Mouse (Mus musculus): ENCODE results near the gene Gstm3.
A peak's percentile ranks its signal among the peaks of the same experiment; 100 is the strongest.
"Not testable (repeated sequence)": the region's sequence is repeated elsewhere in the genome, so short reads cannot be mapped to it uniquely, and the experiment has no call there.

Gene Gstm3

DNA sequence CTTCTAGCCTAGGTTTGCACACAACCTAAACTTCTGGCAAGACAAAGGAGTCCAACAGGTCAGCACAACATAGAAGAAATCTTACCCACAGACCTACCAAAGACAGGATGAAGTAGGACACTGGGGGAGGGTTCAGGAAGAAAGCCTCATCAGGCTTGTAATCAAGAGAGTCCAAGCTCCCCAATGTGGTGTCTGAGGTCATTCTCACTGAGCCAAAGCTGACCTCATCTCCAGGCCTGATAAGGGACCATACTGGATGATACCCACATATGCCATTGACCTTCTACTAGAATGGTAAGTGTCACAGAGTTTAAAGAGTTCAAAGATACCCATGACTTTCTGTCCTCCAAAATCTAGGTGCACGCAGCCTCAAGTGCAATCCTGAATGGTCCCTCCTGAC, 5.2 kb upstream of the Gstm3 start:
- no peak for DNase-seq (ENCODE audit: low read depth, low spot score)

DNA sequence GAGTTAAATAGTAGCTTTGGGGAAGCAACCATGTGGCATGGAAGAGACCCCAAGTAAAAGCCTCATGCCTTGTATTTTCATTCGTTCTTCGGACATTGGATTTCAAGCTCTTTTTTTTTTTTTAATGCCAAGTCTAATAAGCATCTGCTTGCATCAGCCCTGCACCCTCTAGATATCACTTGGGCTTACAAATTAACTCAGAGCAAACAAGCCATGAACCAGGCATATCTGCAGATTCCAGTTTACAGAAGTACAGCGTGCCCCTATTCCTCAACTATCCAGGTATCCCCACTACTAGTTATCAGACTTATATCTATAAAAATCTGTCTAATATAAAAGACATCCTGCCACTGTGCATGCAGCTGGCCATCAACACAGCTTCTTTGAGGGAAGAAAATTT, 3.0 kb upstream of the Gstm3 start:
- no peak for DNase-seq (ENCODE audit: low read depth, low spot score)

DNA sequence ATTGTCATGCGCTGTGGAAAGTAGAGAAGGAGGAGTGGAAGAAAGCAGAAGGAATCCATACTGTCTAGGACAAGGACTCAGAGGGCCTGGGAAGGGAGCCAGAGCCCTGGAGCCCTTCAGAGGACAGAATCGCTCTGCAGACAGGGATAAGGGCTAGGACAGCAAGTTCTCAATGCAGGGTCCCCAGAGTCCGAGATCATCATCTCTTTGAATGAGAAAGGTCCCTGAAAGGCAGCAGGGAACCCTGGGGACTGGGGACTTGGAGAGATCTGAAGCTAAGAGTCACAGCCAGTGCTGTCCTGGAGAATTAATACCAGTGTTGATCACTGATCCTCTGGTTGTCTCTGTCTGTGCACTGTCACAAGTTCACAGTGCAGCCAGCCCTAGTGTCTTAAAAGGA, 2.0 kb upstream of the Gstm3 start:
- not testable (repeated sequence) for DNase-seq (ENCODE audit: low read depth, low spot score)

DNA sequence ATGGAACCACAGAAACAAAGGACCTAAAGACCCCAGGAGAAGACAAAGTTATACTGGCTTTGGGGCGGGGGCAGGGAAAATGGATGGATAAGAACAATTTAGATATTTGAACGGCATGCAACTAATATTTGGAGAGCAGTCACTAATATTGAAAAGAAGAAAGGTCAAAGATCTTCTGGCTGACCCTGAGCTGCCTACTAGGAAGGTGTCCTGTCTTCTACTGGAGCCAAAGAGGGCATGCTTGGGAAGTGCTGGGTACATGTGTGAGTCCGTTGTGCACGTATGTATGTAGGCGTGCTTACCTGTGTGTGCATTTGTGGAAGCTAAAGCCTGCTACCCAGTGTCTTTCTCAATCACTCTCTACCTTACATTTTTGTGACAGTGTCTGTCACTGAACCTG, 2.5 kb downstream of the Gstm3 start:
- DNase-seq (ENCODE audit: low read depth, low spot score) = no peak

DNA sequence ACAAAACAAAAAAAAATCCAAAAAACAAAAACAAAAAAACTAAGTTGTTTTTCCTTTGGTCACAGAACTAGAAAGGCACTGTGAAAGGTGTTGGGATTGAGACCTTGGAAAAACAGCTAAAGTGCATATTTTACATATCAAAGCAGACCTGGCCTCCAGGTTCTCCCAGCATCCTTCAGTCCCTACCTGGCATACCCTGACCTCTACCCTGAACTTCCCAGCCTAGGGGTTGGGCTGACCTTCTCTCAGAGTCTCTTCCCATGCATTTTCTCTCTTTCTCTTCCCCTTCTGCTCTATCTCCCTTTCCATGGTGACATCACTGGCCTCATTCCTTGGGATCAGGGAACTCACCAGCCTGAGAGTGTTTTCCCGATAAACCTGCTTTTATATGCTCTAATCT, 3.5 kb downstream of the Gstm3 start:
- no peak for DNase-seq (ENCODE audit: low read depth, low spot score)

DNA sequence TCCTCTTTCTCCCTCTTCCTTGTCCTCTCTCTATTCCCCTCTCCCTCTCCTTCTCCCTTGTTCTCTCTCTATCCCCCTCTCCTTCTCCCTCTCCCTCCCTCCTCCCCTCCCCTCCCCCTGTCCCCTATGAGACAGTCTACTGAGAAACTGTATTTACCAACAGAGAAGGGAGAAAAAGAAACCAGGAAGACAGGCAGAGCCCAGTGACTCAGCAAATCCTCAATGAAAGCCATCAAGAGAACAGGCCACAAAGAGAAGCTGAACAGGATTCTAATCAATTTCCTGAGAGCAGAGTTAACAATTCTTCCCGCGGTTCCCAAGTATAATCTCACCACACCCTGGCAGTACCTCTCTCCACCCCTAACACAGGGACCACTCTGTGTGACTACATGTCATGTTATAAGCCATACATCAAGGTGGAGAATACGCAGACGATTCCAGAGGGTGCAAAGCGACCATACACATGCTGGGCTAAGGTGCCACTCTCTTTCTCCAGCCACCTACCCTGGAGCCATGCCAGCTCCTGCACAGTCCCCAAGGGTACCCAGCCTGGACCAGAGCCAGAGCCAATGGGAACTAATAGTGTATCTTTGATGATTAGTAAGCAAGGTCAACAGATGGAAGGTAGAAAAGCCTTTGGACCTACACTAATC, 4.3 kb downstream of the Gstm3 start:
- no peak for DNase-seq (ENCODE audit: low read depth, low spot score)

DNA sequence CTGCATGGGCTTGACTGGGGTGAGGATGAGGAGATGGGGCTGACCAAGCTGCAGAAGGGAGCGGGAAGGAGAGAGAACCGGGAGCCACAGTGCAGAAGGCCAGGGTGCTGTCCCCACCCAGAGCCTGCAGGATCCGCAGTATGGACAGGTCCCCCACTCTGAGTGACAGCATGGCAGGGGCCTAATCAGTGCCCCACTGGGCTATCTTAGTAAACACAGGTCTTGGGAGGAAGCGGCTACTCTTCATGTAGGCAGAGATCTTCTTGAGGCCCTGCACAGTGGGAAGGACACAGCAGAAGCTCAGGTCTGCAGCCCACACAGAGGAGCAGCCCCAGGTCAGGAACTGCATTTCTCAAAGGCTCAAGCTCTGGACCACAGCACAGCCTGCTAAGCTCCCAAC, 5.1 kb downstream of the Gstm3 start:
- DNase-seq (ENCODE audit: low read depth, low spot score) = no peak

DNA sequence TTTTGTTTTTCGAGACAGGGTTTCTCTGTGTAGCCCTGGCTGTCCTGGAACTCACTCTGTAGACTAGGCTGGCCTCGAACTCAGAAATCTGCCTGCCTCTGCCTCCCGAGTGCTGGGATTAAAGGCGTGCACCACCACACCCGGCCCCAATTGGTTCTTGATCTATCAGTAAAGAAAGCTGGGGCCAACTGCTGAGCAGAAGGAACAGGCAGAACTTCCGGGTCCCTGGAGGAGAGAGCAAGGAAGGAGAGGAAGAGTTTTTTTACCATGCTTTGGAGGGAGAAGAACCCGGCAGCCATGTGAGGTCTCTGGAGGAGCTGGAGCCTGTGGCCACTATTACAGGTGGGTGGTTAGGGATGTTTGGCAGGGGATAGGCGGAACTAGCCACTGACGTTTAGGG, 13.8 kb downstream of the Gstm3 start:
- DNase-seq (ENCODE audit: low read depth, low spot score) = not testable (repeated sequence)

DNA sequence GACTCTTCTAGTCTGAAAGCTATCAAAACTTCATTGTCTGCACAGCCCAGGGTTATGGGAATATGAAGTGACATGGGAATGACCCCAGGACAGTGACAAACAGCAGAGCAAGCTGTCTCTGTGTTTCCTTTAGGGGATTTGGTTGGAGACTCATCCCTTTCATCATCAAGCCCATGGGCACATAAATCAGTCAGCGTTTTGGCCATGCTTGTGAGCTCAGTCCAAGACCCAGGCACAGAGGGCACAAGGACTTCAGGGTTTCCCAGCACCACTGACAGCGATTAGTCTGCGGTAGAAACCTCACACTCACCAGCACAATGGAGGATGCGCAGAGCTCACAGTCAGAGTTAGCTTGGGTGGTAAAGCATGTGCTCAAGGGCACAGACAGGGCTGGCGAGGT, 15.2 kb downstream of the Gstm3 start:
- no peak for DNase-seq (ENCODE audit: low read depth, low spot score)

DNA sequence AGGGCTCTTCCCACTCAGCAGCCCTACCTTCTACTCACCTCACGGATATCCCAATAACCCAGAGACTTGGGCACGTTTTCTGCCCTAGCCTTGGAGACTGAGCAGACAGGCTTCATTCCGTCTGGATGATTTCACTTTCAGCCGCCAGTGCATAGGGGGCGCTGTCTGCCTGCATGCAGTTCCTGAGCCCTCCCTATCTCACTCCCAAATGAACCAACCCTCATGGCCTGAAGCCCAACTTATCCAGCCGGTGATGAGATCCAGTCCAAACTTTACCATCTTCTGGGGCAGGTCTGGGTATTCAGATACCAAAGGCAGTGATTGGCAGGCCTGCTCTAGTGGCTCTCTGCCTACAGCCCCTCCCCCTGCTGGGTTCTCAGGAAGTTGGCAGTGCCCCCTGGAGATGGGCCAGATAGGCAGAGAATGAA, 15.7 kb downstream of the Gstm3 start:
- no peak for DNase-seq (ENCODE audit: low read depth, low spot score)

DNA sequence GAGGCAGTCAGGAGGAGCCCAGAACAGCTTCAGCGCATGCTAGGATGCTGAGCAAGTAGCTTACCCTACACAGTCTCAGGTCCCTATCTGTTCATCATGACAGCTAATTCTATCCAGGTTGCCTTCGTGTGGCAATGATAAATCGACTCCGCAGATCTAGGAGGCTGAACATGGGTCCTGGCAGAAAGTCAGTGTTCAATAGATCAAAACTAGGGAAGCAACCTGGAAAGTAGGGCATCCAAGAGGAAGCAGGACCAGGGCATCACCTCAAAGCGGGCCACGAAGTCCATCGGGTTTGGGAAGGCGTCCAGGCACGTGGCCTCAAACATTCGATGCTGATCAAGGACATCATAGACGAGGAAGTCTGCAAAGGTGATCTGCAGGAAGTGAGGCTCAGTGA, 18.6 kb downstream of the Gstm3 start:
- no peak for DNase-seq (ENCODE audit: low read depth, low spot score)

DNA sequence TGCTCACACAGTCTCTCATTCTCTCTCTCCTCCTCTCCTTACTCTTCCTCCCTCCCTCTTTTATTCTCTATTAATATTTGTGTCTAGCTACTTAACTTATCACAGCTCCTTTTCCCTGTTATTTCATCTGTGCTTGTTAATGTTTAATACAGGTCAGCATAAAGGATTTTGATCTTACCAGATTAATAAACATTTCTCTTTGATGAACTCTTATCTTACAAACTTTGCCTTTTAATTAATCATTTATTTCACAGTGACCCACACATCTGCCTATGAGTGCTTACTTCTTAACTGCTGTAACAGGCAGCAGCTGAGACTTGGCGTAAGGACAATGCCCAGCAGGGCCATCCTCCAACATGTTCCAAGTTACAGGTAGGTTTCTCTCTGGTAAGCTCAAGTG, 19.6 kb downstream of the Gstm3 start:
- DNase-seq (ENCODE audit: low read depth, low spot score) = not testable (repeated sequence)

DNA sequence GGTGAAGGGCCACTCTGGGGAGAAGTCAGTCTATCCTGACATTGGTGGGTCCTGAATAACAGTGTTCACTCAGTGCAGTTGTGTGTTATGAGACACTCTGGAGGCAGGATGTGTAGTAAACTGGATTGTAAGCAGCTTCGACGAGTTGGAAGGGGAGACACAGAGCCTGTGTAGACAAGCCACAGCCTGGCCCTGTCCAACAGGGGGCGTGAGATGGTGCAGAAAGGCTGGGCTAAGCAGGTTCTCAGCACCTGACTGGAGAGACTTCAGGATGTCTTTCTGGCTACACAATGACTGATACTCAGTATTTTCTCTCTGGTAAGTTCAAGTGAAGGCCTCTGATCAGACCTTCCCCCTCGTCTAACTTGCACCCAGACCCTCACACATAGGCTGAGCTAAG, 23.4 kb downstream of the Gstm3 start:
- no peak for DNase-seq (ENCODE audit: low read depth, low spot score)

DNA sequence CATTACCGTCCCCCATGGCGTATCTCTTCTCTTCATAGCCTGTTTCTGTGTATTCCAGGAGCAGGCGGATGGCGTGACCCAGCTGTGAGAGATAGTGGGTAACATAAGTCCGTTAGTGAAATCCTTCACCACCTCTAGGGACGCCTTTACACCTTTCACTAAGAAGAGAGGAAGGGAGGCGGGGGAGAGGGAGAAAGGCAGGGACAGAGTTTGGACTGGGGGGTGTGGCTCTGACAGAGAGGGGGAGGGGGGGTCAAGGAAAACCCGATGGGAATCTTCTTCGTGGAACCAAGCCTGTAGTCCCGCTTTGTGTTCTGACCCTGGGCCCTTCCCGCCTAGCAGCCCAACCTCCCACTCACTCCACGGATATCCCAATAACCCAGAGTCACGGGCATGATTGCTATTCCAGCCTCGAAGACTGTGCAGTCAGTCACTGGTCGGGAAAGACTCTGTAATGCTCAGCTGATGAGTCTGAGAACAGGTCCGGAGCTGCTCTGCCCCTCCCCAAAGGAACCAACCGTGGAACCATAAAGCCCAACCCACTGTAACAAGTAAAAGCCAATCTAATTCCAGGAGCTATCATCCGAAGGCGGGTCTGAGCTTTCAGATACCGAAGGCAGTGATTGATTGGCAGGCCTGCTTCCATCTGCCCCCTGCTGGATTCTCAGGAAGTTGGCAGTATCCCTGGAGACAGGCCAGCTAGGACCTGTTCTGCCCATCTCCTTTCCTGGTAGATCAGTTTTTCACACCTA, 25.7 kb downstream of the Gstm3 start, which contains the start of gene Gstm6:
Gene Gstm6 (minus strand): TSS at position 511 of the 752 bp plus-strand sequence.
- DNase-seq (ENCODE audit: low read depth, low spot score) = peak; percentile 69

DNA sequence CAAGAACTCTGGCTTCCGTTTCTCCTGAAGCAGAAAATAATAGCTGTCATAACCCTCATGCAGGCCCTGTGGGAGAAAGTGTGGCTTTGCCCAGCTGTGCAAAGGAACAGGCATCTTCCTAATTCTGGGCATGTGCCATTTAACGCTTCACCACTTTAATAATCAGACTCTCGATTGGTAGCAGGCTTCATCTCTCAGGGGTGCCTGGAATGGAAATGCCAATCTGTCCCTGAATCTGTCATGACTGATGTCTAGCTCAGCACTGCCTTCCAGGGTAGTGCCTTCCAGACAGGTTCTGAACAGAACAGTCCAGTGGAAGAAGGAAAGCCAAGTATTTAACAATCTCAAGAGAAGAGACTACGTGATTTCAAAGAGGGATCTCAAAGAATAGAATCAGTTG, 27.8 kb downstream of the Gstm3 start:
- no peak for DNase-seq (ENCODE audit: low read depth, low spot score)

DNA sequence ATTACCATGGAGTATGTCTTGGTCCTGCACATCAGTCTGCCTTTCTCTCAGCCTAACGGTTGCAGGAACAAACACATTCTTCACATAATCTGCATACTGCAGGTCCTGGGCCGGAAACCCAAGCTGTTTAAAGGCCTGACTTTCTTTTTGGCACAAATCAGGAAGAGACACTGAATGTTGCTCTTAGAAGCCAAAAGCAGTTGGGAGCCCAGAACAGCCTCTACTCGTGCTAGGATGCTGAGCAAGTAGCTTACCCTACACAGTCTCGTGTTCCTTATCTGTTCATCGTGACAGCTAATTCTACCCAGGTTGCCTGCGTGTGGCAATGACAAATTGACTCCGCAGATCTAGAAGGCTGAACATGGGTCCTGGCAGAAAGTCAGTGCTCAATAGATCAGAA, 28.6 kb downstream of the Gstm3 start:
- no peak for DNase-seq (ENCODE audit: low read depth, low spot score)

DNA sequence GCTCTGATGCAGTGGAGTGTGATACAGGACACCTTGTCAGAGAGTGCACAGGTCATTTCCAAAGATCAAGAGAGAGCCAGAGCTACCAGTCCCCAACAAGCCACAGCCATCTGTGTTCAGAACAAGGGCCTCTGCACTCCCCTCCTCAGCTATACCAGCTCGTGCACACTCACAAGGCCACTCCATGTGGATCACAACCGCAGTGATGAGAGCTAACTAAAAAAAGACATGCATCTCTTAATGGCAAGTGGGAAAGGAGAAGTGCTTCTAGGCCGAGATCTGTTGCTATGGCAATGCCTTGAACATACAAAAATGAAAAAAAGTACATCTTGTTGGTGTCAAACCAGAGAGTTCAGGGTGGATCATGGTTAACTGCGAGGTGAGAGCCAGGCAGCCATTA, 29.3 kb downstream of the Gstm3 start:
- no peak for DNase-seq (ENCODE audit: low read depth, low spot score)

DNA sequence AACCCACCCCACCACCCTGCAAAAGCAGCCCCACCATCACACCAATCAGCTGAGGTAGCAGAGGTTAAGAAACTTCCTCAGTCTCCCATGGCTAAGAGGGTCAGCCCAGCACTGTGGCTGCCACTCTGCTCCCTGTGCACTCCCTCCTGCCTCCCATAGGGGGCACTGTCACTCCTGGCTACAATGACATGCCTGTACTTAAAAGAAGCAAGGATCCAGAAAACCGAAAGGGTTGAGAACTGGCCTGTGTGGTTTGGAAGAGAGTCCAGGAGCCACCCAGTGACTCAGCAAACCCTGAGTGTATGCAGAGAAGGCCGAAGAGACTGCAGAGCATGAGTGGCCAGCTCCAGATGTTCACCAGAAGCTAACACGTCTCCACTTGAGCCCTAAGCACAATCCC, 29.7 kb downstream of the Gstm3 start:
- no peak for DNase-seq (ENCODE audit: low read depth, low spot score)

DNA sequence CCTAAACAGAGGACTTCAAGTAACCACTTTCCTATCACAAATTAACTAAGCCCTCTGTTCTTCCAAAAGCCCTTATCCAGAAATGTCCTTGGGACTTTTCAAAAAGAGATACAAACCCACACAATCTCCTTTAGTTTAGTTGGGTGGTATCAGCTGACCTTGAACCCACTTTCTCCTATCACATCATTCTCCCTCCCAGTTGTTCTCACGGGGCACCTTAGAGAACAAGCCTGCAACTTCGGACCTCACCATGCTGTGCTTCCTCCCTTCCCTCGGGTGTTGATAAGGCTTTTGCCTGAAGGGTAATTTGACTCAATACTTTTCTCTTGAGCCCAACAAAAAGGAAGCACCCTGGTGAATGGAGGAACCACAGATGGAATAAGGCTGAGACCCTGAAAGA, 33.2 kb downstream of the Gstm3 start:
- DNase-seq (ENCODE audit: low read depth, low spot score) = no peak

DNA sequence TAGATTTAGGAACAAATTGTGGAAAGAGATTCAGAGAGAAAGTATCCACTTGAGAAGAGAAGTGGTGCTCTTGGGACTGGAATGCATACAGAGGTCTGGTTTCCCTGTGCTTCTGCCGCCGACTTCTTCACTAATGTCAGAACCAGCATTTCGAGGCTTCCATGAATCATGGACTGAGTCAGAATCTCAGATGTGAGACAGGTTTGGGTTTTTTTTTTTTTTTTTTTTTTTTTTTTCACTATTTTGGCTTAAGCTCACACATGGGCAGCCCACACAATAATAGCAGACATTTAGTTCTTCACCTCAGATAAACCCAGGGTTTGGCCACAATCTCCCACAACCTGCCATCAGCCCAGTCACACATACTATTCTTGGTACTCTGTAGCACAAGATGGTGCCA, 33.8 kb downstream of the Gstm3 start:
- no peak for DNase-seq (ENCODE audit: low read depth, low spot score)

DNA sequence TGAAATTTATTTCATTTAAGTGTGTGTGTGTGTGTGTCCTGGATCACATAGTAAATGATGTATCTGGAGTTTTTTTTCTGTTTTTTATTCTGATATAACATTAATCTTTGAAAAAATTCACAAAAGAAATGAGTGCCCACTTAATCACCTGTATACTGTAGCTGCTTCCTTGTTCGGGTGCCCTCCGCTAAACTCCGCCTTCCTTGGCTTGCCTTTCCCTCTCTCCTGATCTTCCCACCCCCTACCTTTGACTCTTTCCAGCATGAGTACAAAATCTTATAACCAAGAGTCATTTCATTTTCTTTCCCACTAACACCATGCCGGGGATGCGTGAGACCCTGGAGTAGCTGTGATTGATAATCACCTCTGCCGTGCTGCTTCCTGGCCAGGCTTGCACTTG, 37.0 kb downstream of the Gstm3 start:
- no peak for DNase-seq (ENCODE audit: low read depth, low spot score)

DNA sequence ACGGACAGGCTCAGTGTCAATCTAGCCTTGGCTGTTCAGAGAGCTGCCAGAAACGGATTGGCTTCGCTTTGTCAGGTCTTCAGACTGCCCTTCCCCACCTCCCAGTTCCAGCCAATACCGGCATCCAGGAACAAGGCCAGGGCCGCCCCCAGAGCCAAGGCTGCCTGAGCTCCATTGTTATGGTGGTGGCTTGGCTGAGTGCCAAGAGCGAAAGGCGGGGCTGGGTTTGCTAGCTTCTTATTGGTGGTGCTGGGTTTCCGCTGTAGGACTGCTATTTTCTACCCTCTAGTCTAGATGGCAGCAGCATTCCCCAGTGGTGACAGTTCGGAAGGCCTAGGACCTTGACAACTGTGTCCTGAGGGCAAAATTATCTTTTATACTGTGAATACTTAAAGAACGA, 37.4 kb downstream of the Gstm3 start, which contains the start of gene Gstm7:
Gene Gstm7 (minus strand): TSS at position 148 of the 400 bp plus-strand sequence.
- peak; percentile 91 for DNase-seq (ENCODE audit: low read depth, low spot score)

DNA sequence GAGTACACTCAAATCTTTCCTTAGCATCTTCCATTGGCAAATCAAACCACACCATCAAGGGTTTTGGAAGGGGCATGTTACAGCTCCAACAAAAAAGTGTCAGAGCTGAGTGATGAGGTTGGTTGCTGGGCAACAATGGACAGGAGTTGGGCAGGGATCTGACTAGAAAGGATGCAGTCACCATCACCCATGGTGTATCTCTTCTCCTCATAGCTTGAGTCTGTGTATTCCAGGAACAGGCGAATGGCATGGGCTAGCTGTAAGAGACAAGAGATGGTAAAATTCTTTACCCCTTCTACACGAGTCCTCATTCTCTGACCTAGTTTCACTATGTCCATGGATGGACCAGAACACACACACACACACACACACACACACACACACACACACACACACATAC, 37.9 kb downstream of the Gstm3 start:
- DNase-seq (ENCODE audit: low read depth, low spot score) = no peak
